Mouse (Mus musculus) ES-E14 (cell line): Measurements from ENCODE around the gene Elobl.

Source experiments
- MAFK ChIP-seq: IDR thresholded peaks from 2 replicates; pipeline ENCODE4 v1.6.1; 2014; ENCODE audit warnings: mild to moderate bottlenecking, low read depth, low read length, inconsistent platforms; ENCODE audit not compliant: insufficient read depth
- ZC3H11A ChIP-seq: IDR thresholded peaks from 2 replicates; pipeline ENCODE4 v1.6.1; 2012; ENCODE audit warnings: low read depth, mild to moderate bottlenecking, inconsistent platforms, low read length, borderline replicate concordance
- ZNF384 ChIP-seq: IDR thresholded peaks from 2 replicates; pipeline ENCODE4 v1.6.1; 2012; ENCODE audit warnings: low read depth, low read length, inconsistent platforms

DNA sequence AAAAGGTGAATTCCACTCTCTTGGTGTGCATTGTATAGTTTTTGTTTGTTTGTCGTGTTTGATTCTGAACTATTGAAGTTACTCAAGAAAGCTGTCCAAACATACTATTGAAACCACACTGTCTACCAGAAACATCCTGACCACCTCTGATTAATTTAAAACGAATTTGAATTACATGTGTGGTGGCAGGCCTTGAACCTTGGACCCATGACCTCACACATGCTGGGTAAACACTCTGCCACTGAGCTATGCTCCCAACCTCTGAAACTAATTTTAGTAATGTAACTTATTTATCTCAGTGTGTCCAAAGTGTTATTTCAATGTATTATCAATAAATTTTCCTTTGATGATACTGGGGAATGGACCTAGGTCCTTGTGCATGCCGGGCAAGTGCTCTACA lies 40.9 kb upstream of the Elobl start:
- TF ChIP-seq MAFK (no peak), ZC3H11A (no peak), ZNF384 (no peak)
